Mouse (Mus musculus): ENCODE results near the gene Ctns. TPM values are rescaled to one million over a fixed set of nuclear protein-coding genes. Genes with fewer than 3 reads are reported as not detected.

The Ctns gene
- polyA plus RNA-seq, 1 experiment from 2014 or later = 46.8 TPM

GRCm38 (mm10) chr11:73175612-73176011 lies 23.2 kb downstream of the Ctns start:
- H3K9me3 ChIP-seq (ENCODE audit: control insufficient read depth) = no peaks in the 10 kb centered on the region
- peak overlapping the region; percentile 98 for H3K4me3 ChIP-seq (ENCODE audit: low read depth, low read length)
- H3K27me3 ChIP-seq (replicated peaks; ENCODE audit: control insufficient read depth, insufficient read depth, low read length) = no peaks in the 10 kb centered on the region
- H3K4me2 ChIP-seq (replicated peaks; ENCODE audit: low read depth) = peak overlapping the region; percentile 86
- TF ChIP-seq CTCF (IDR thresholded peaks at IDR 0.05; ENCODE audit: low read depth) = no peak
- H3K4me1 ChIP-seq (replicated peaks; ENCODE audit: control insufficient read depth, insufficient read depth, low read length) = 0 out of 2 replicates have a peak, but pooled peaks cover 4% of the 10 kb centered on the region
- 0 out of 2 replicates have a peak overlapping the region, but pooled peaks have one; percentile 88 for H3K9ac ChIP-seq (ENCODE audit: low read depth, low read length)
- 0 out of 2 replicates have a peak, but pooled peaks have one; percentile 9 for ATAC-seq
- H3K36me3 ChIP-seq (ENCODE audit: control insufficient read depth, insufficient read depth) = peaks cover 11% of the 10 kb centered on the region
- peak overlapping the region; percentile 54; the same call in 1 of the 2 replicates for H3K27ac ChIP-seq (ENCODE audit: low read depth, low read length)
- 18% methylated on average over 8 of the region's 8 CpGs for WGBS

- peaks cover 7% of the 10 kb centered on the region for H3K36me3 ChIP-seq (ENCODE audit: control insufficient read depth, insufficient read depth)
- no peak overlapping the region for H3K4me2 ChIP-seq (replicated peaks; ENCODE audit: low read depth)
- no peak overlapping the region; the same call in 1 of the 2 replicates for H3K9ac ChIP-seq (ENCODE audit: low read depth, low read length)
- 37% methylated on average over 5 of the region's 5 CpGs for WGBS
- H3K27me3 ChIP-seq (replicated peaks; ENCODE audit: control insufficient read depth, insufficient read depth, low read length) = no peaks in the 10 kb centered on the region
- no peak for ATAC-seq
- H3K9me3 ChIP-seq (ENCODE audit: control insufficient read depth) = no peaks in the 10 kb centered on the region
- TF ChIP-seq CTCF (IDR thresholded peaks at IDR 0.05; ENCODE audit: low read depth) = no peak
- H3K4me1 ChIP-seq (replicated peaks; ENCODE audit: control insufficient read depth, insufficient read depth, low read length) = no peaks in the 10 kb centered on the region
- 0 out of 2 replicates have a peak overlapping the region, but pooled peaks have one; percentile 0 for H3K27ac ChIP-seq (ENCODE audit: low read depth, low read length)
- H3K4me3 ChIP-seq (ENCODE audit: low read depth, low read length) = no peak overlapping the region
These were observed 26.7 kb downstream of the Ctns start for GRCm38 (mm10) chr11:73172186-73172585.

GRCm38 (mm10) chr11:73169231-73169630 lies 29.6 kb downstream of the Ctns start:
- H3K36me3 ChIP-seq (ENCODE audit: control insufficient read depth, insufficient read depth) = peaks cover under 1% of the 10 kb centered on the region; the same call in 1 of the 2 replicates
- no peaks in the 10 kb centered on the region for H3K27me3 ChIP-seq (replicated peaks; ENCODE audit: control insufficient read depth, insufficient read depth, low read length)
- H3K4me1 ChIP-seq (replicated peaks; ENCODE audit: control insufficient read depth, insufficient read depth, low read length) = no peaks in the 10 kb centered on the region
- H3K4me2 ChIP-seq (replicated peaks; ENCODE audit: low read depth) = no peak overlapping the region
- H3K9ac ChIP-seq (ENCODE audit: low read depth, low read length) = no peak overlapping the region
- TF ChIP-seq CTCF (IDR thresholded peaks at IDR 0.05; ENCODE audit: low read depth) = peak; percentile 82
- H3K27ac ChIP-seq (ENCODE audit: low read depth, low read length) = no peak overlapping the region
- H3K9me3 ChIP-seq (ENCODE audit: control insufficient read depth) = no peaks in the 10 kb centered on the region
- 51% methylated on average over 4 of the region's 4 CpGs for WGBS
- H3K4me3 ChIP-seq (ENCODE audit: low read depth, low read length) = no peak overlapping the region
- peak; percentile 35; the same call in 1 of the 2 replicates for ATAC-seq

GRCm38 (mm10) chr11:73168576-73168975 lies 30.3 kb downstream of the Ctns start:
- Histone ChIP-seq H3K9ac (ENCODE audit: low read depth, low read length) (no peak overlapping the region), H3K27ac (ENCODE audit: low read depth, low read length) (no peak overlapping the region), H3K4me1 (replicated peaks; ENCODE audit: control insufficient read depth, insufficient read depth, low read length) (no peaks in the 10 kb centered on the region), H3K9me3 (ENCODE audit: control insufficient read depth) (no peaks in the 10 kb centered on the region), H3K4me2 (replicated peaks; ENCODE audit: low read depth) (no peak overlapping the region), H3K4me3 (ENCODE audit: low read depth, low read length) (no peak overlapping the region), H3K36me3 (ENCODE audit: control insufficient read depth, insufficient read depth) (no peaks in the 10 kb centered on the region), H3K27me3 (replicated peaks; ENCODE audit: control insufficient read depth, insufficient read depth, low read length) (no peaks in the 10 kb centered on the region)
- no peak for ATAC-seq
- WGBS = 80% methylated on average over 6 of the region's 6 CpGs
- TF ChIP-seq CTCF (IDR thresholded peaks at IDR 0.05; ENCODE audit: low read depth) = no peak

GRCm38 (mm10) chr11:73168071-73168470 lies 30.8 kb downstream of the Ctns start:
- H3K36me3 ChIP-seq (ENCODE audit: control insufficient read depth, insufficient read depth) = no peaks in the 10 kb centered on the region
- H3K4me1 ChIP-seq (replicated peaks; ENCODE audit: control insufficient read depth, insufficient read depth, low read length) = no peaks in the 10 kb centered on the region
- no peak overlapping the region for H3K4me3 ChIP-seq (ENCODE audit: low read depth, low read length)
- no peak for TF ChIP-seq CTCF (IDR thresholded peaks at IDR 0.05; ENCODE audit: low read depth)
- H3K4me2 ChIP-seq (replicated peaks; ENCODE audit: low read depth) = no peak overlapping the region
- H3K27ac ChIP-seq (ENCODE audit: low read depth, low read length) = no peak overlapping the region
- H3K9ac ChIP-seq (ENCODE audit: low read depth, low read length) = no peak overlapping the region
- 76% methylated on average over 8 of the region's 8 CpGs for WGBS
- no peaks in the 10 kb centered on the region for H3K27me3 ChIP-seq (replicated peaks; ENCODE audit: control insufficient read depth, insufficient read depth, low read length)
- no peaks in the 10 kb centered on the region for H3K9me3 ChIP-seq (ENCODE audit: control insufficient read depth)
- ATAC-seq = no peak

GRCm38 (mm10) chr11:73162284-73162683 lies 36.6 kb downstream of the Ctns start:
- Histone ChIP-seq H3K36me3 (ENCODE audit: control insufficient read depth, insufficient read depth) (no peaks in the 10 kb centered on the region), H3K9ac (ENCODE audit: low read depth, low read length) (no peak overlapping the region), H3K27me3 (replicated peaks; ENCODE audit: control insufficient read depth, insufficient read depth, low read length) (peaks cover 8% of the 10 kb centered on the region; the same call in 1 of the 2 replicates), H3K4me2 (replicated peaks; ENCODE audit: low read depth) (no peak overlapping the region), H3K4me1 (replicated peaks; ENCODE audit: control insufficient read depth, insufficient read depth, low read length) (no peaks in the 10 kb centered on the region), H3K27ac (ENCODE audit: low read depth, low read length) (no peak overlapping the region), H3K9me3 (ENCODE audit: control insufficient read depth) (no peaks in the 10 kb centered on the region), H3K4me3 (ENCODE audit: low read depth, low read length) (no peak overlapping the region)
- no peak for ATAC-seq
- 64% methylated on average over 5 of the region's 5 CpGs for WGBS
- TF ChIP-seq CTCF (IDR thresholded peaks at IDR 0.05; ENCODE audit: low read depth) = no peak

All from intestine, postnatal 0 days (tissue).